Mouse (Mus musculus) liver, embryonic 13.5 days (tissue): Measurements from ENCODE around the gene Pemt. TPM values are rescaled to one million over a fixed set of nuclear protein-coding genes. Genes with fewer than 3 reads are reported as not detected.
A peak's percentile ranks its signal among the peaks of the same experiment; 100 is the strongest.

Source experiments
- ATAC-seq: fragments of 200-750 bp; cut with Nextera tagmentation; 2 replicates; pipeline ENCODE4 v1.8.0; 2017; ENCODE audit warnings: low read depth, mild to moderate bottlenecking, moderate number of reproducible peaks, moderate library complexity
- DNase-seq: peaks from one replicate; pipeline ENCODE4 v3.0.0; 2022
- H3K27ac ChIP-seq: fragments of 300-500 bp; sonication (generic); 2 replicates; pipeline ENCODE4 v1.5.1; 2015; ENCODE audit warnings: moderate library complexity, mild to moderate bottlenecking, inconsistent platforms
- H3K27me3 ChIP-seq: fragments of 300-500 bp; sonication (generic); 2 replicates; pipeline ENCODE4 v1.6.1; 2015; ENCODE audit warnings: mild to moderate bottlenecking, inconsistent platforms
- H3K36me3 ChIP-seq: fragments of 300-500 bp; sonication (generic); 2 replicates; pipeline ENCODE4 v1.6.1; 2015; ENCODE audit warnings: mild to moderate bottlenecking, inconsistent platforms
- H3K4me1 ChIP-seq: fragments of 300-500 bp; sonication (generic); replicated peaks from 2 replicates; pipeline ENCODE4 v1.6.1; 2015; ENCODE audit warnings: inconsistent platforms
- H3K4me2 ChIP-seq: fragments of 300-500 bp; sonication (generic); 2 replicates; pipeline ENCODE4 v1.6.1; 2015; ENCODE audit warnings: inconsistent platforms, mild to moderate bottlenecking, moderate library complexity
- H3K4me3 ChIP-seq: fragments of 300-500 bp; sonication (generic); replicated peaks from 2 replicates; pipeline ENCODE4 v1.5.1; 2015; ENCODE audit warnings: mild to moderate bottlenecking, inconsistent platforms
- H3K9ac ChIP-seq: fragments of 300-500 bp; sonication (generic); 2 replicates; pipeline ENCODE4 v1.6.1; 2015; ENCODE audit warnings: mild to moderate bottlenecking, inconsistent platforms
- H3K9me3 ChIP-seq: fragments of 300-500 bp; sonication (generic); replicated peaks from 2 replicates; pipeline ENCODE4 v1.6.1; 2016; ENCODE audit warnings: inconsistent platforms
- WGBS: fragments of 180-500 bp; shearing (Covaris S2); methylation state at CpG from one replicate; pipeline ENCODE4 v1.1.7; 2015; ENCODE audit not compliant: insufficient replicate concordance; 5-methylcytosine and 5-hydroxymethylcytosine counted together
- polyA plus RNA-seq: library from polyadenylated mRNA; unstranded; fragments of >200 nt; fragmentation: Nextera tagmentation; extraction: Ambion mirVana; gene quantifications from 2 replicates; pipeline ENCODE4 v1.2.1, GENCODE M21; 2015

The Pemt gene
- polyA plus RNA-seq, 1 experiment from 2014 or later = 7.7 TPM

DNA sequence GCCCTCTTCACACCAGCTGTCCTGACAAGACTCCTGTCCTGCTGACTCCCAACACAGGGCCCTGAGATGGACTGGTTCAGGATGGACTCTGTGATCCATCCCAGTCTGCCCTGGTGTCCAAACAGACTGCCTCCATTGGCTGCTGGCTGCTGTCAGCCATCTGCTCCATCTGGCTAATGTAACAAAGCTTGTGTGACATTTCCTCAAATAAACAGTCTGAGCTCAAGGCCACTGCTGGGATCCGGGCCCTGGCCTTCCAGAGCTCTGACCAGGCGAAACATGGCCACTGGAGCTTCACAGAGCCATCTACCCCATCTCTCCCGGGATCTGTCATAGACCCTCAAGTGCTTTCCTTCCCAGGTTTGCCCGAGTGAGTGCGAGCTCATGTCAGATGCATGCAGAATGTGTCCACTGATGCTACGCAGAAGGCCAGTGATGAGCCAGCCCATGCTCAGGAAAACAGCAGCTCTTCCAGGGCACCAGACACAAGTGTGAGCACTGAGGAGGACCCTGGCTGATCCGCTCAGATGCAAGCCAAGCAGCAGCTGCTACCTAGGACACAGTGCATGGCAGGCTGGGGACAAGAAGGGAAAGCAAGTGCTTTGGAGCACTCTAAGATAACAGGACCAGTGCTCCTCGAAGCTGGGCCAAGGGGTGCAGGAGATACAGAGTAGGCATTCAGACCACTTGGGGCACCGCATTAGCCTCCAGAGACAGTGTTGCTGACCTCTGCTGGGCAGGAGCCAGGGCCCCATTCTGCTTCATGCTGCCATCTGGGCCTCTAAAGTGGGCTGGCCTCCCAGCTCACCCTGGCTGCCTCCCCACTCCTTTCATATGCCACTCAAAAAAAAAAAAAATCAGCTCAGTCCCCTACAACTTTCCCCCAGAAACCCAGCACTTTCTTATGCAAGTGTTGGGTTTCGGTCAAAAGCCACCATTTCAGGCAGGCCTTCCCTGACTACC lies 18.1 kb downstream of the Pemt start:
- no peaks in the 10 kb centered on the region for H3K27me3 ChIP-seq
- H3K9ac ChIP-seq = no peak overlapping the region
- no peaks in the 10 kb centered on the region for H3K36me3 ChIP-seq
- H3K9me3 ChIP-seq = no peaks in the 10 kb centered on the region
- H3K4me3 ChIP-seq = no peak overlapping the region
- no peaks in the 10 kb centered on the region for H3K4me1 ChIP-seq
- no peak overlapping the region for H3K4me2 ChIP-seq
- ATAC-seq (no peak; the same call in 1 of the 2 replicates), DNase-seq (no peak)
- no peak overlapping the region for H3K27ac ChIP-seq
- WGBS = 62% methylated on average over 10 of the region's 10 CpGs

DNA sequence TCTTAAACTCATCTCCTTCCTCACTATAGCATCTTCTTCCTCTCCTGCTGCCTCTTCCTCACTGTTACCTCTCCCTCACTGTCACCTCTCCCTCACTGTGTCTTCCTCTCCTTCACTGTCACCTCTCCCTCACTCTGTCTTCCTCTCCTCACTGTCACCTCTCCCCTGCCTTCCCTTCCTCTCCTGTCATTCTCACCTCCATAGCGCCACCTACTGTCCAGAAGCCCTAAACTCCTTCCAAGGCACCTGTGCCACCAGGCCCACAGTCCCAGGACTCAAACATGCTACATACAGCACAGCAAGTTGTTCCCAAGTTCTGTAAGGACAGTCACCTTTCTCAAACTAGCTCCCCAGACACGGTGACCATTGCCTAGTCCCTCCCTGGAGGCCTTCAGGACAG lies 19.0 kb downstream of the Pemt start:
- Histone ChIP-seq H3K4me3 (no peak overlapping the region), H3K27ac (no peak overlapping the region), H3K9ac (no peak overlapping the region), H3K27me3 (no peaks in the 10 kb centered on the region), H3K4me2 (no peak overlapping the region), H3K36me3 (no peaks in the 10 kb centered on the region), H3K9me3 (no peaks in the 10 kb centered on the region), H3K4me1 (no peaks in the 10 kb centered on the region)
- peak; percentile 31; the same call in 1 of the 2 replicates for ATAC-seq
- peak; percentile 57 for DNase-seq
- 2% methylated on average over 2 of the region's 2 CpGs for WGBS

DNA sequence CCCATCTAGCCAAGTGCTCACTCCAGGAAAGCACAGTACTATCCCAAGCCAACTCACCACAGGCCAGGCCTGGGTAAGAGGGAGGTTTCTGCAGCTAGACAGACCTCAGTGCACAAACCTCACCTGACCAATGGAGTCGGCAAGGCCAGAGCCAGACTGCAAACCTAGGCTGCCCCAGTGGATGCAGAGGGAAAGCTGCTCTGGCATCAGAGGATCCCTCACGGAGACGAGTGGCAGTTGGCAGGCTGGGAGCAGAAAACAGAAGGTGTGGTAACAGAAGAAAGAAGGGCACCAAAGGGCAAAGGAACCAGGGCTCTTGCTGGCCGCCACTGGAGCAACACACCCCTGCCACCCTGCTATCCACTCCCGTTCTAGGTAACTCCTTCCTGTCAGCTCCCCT lies 20.1 kb downstream of the Pemt start:
- ATAC-seq = no peak
- WGBS = 65% methylated on average over 5 of the region's 5 CpGs

DNA sequence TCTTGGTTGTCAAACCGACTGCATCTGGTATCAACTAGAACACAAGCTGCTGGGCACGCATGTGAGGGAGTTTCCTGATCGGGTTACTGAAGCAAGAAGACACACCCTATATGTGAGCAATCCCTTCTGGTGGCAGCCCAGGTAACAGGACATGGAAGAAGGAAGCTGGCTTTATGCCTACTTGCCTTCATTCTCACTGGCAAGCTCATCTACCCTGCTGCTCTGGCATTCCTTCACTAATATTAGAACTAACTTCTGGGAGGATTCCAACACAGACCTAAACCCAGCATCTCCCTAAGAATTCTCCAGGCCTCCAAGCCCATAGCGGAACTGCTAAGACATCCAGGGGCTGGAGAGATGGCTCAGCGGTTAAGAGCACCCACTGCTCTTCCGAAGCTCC lies 25.1 kb downstream of the Pemt start:
- no peak overlapping the region for H3K4me2 ChIP-seq
- H3K27ac ChIP-seq = no peak overlapping the region
- H3K36me3 ChIP-seq = no peaks in the 10 kb centered on the region
- H3K4me3 ChIP-seq = no peak overlapping the region
- H3K27me3 ChIP-seq = no peaks in the 10 kb centered on the region
- ATAC-seq = no peak
- 71% methylated on average over 6 of the region's 6 CpGs for WGBS
- H3K9ac ChIP-seq = no peak overlapping the region
- no peaks in the 10 kb centered on the region for H3K9me3 ChIP-seq
- H3K4me1 ChIP-seq = no peaks in the 10 kb centered on the region
- no peak for DNase-seq

More for the DNA sequence above, 20.1 kb downstream of the Pemt start:
- H3K27me3 ChIP-seq = no peaks in the 10 kb centered on the region
- H3K36me3 ChIP-seq = no peaks in the 10 kb centered on the region
- no peaks in the 10 kb centered on the region for H3K9me3 ChIP-seq
- DNase-seq = no peak
- H3K27ac ChIP-seq = no peak overlapping the region
- H3K4me3 ChIP-seq = no peak overlapping the region
- H3K9ac ChIP-seq = no peak overlapping the region
- no peaks in the 10 kb centered on the region for H3K4me1 ChIP-seq
- no peak overlapping the region for H3K4me2 ChIP-seq

DNA sequence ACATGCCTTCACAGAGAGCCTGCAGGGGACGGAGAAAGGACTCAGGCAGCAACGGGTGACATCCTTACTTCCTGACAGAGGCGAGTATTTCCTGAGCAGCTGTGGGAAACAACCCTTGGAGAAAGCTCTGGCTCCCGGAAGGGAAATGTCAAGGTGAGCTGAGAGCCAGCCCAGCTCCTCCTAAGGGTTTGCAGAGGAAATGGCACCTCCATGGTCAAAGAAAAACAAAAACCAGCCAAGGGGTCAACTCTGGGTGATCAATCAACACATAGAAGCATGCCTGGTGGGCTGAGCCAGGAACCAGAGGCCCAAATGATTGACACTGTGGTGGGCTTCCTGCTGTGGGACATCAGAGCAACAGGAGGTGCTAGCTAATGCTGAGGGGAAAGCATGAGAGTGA lies 29.6 kb downstream of the Pemt start:
- Histone ChIP-seq H3K4me1 (no peaks in the 10 kb centered on the region), H3K9me3 (no peaks in the 10 kb centered on the region), H3K27ac (0 out of 2 replicates have a peak overlapping the region, but pooled peaks have one; percentile 26), H3K27me3 (no peaks in the 10 kb centered on the region), H3K36me3 (no peaks in the 10 kb centered on the region), H3K4me2 (no peak overlapping the region), H3K9ac (no peak overlapping the region), H3K4me3 (no peak overlapping the region)
- ATAC-seq (no peak), DNase-seq (no peak)
- 47% methylated on average over 4 of the region's 4 CpGs for WGBS

DNA sequence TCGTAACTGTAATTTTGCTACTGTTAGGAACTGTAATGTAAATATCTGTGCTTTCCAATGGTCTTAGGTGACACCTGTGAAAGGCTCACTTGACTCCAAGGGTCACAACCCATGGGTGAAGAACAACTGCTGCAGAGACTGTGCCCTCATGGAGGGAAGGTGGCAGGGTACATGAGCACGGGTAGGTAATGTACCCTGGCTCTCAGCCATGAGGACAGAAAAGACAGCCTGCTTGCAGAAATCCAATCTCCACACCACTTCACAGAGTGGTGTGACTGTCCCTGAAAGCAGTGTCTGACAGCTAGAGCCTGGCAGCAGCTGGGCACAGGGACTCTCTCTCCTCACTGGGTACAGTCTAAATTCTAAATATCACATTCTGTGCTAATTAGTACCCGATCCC lies 34.8 kb downstream of the Pemt start:
- H3K4me2 ChIP-seq = no peak overlapping the region

DNA sequence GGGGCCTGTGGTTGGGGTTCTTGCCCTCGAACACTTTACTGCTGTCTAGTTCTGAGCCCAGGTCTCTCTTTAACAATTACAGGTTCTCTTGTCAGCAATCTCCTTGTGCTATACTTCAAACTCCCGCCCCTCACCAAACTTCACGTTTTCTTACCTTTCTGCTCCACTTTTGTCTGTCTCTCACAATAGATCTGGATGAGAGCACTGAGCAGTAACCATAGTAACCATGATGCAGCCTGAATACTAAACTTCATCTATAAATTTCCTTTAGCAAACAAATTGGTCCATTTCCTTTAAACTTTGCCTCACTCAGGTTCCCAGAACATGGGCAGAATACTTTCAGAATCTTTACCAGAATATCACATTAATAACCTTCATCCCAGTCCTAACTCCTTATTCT lies 36.8 kb downstream of the Pemt start:
- H3K4me3 ChIP-seq = no peak overlapping the region
- DNase-seq = no peak
- H3K9me3 ChIP-seq = no peaks in the 10 kb centered on the region
- H3K9ac ChIP-seq = no peak overlapping the region
- no peak overlapping the region for H3K4me2 ChIP-seq
- WGBS = 59% methylated on average over 3 of the region's 3 CpGs
- no peak for ATAC-seq
- H3K4me1 ChIP-seq = no peaks in the 10 kb centered on the region
- no peaks in the 10 kb centered on the region for H3K36me3 ChIP-seq
- H3K27ac ChIP-seq = no peak overlapping the region
- H3K27me3 ChIP-seq = no peaks in the 10 kb centered on the region

More for the DNA sequence above, 34.8 kb downstream of the Pemt start:
- no peak overlapping the region for H3K27ac ChIP-seq
- H3K4me1 ChIP-seq = no peaks in the 10 kb centered on the region
- H3K4me3 ChIP-seq = no peak overlapping the region
- no peaks in the 10 kb centered on the region for H3K36me3 ChIP-seq
- ATAC-seq = no peak
- WGBS = 67% methylated on average over 3 of the region's 3 CpGs
- no peaks in the 10 kb centered on the region for H3K9me3 ChIP-seq
- H3K27me3 ChIP-seq = no peaks in the 10 kb centered on the region
- DNase-seq = no peak
- H3K9ac ChIP-seq = no peak overlapping the region

DNA sequence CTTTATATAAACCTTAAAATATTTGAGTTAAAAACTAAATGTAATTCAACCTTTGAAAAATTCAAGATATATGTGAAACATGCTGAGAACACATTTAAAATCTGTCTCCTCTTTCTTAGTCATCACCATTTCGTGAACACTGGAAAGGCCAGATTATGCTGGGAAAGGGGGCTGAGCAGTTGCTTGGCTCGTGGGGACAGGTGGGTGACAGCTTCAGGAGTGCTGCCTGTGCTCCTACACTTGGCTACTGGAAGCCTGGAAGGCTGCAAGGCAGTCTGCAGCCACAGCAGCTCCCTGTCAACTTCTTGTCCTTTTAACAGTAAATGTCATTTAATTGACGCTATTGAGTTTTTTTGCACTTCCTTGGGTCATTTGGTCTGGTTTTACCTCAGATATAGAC lies 40.4 kb downstream of the Pemt start:
- no peak for ATAC-seq
- H3K9me3 ChIP-seq = no peaks in the 10 kb centered on the region
- no peak overlapping the region for H3K27ac ChIP-seq
- H3K4me1 ChIP-seq = no peaks in the 10 kb centered on the region
- DNase-seq = no peak
- no peaks in the 10 kb centered on the region for H3K27me3 ChIP-seq
- 60% methylated on average over 3 of the region's 3 CpGs for WGBS
- no peak overlapping the region for H3K4me3 ChIP-seq
- H3K9ac ChIP-seq = no peak overlapping the region
- H3K36me3 ChIP-seq = no peaks in the 10 kb centered on the region
- no peak overlapping the region for H3K4me2 ChIP-seq

DNA sequence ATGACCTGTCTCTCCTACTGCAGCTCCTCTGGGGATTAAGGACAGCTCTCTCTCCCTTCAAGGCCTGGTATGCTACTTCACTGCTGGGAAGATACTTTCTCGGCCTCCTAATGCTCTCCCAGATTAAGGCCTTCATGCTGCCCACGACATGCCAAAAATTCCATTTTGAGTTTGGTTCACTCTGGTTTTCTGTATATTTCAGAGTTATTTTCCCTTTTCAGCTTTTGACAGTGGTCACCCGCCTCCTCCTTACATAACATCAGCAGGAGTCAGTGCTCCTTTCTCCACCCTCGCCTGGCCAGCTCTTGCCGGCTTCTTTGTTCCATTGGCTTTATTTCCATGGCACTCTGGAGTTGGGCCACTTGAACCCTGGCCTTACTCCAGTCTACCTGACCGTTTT lies 41.6 kb downstream of the Pemt start:
- no peak overlapping the region for H3K9ac ChIP-seq
- no peaks in the 10 kb centered on the region for H3K9me3 ChIP-seq
- no peak for ATAC-seq
- H3K27me3 ChIP-seq = no peaks in the 10 kb centered on the region
- no peak overlapping the region for H3K4me2 ChIP-seq
- no peak overlapping the region for H3K4me3 ChIP-seq
- DNase-seq = no peak
- 71% methylated on average over 6 of the region's 6 CpGs for WGBS
- H3K27ac ChIP-seq = no peak overlapping the region
- no peaks in the 10 kb centered on the region for H3K4me1 ChIP-seq
- no peaks in the 10 kb centered on the region for H3K36me3 ChIP-seq

DNA sequence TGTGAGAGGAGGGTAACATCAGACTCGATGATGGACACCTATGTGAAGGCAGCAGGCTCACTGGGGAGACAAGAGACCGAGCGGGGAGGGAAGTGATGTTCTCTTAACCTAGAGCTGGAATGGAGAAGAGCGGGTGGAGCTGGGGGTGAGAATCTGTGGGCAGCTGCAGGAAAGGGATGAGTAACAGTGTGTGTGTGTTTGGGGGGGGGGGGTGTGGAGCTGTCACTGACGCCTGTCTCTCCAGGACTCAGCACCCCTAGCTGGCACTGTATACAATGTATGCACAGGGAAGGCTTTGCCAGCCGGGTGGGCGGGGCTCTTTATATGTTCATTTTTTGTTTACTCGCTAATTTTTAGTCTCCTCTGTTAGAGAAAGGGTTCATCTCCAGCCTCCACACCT lies 42.5 kb downstream of the Pemt start:
- H3K27me3 ChIP-seq = no peaks in the 10 kb centered on the region
- no peak overlapping the region for H3K4me2 ChIP-seq
- H3K4me1 ChIP-seq = no peaks in the 10 kb centered on the region
- no peak overlapping the region for H3K9ac ChIP-seq
- H3K36me3 ChIP-seq = no peaks in the 10 kb centered on the region
- DNase-seq = no peak
- no peak for ATAC-seq
- WGBS = 69% methylated on average over 8 of the region's 8 CpGs
- no peaks in the 10 kb centered on the region for H3K9me3 ChIP-seq
- no peak overlapping the region for H3K4me3 ChIP-seq
- no peak overlapping the region for H3K27ac ChIP-seq

DNA sequence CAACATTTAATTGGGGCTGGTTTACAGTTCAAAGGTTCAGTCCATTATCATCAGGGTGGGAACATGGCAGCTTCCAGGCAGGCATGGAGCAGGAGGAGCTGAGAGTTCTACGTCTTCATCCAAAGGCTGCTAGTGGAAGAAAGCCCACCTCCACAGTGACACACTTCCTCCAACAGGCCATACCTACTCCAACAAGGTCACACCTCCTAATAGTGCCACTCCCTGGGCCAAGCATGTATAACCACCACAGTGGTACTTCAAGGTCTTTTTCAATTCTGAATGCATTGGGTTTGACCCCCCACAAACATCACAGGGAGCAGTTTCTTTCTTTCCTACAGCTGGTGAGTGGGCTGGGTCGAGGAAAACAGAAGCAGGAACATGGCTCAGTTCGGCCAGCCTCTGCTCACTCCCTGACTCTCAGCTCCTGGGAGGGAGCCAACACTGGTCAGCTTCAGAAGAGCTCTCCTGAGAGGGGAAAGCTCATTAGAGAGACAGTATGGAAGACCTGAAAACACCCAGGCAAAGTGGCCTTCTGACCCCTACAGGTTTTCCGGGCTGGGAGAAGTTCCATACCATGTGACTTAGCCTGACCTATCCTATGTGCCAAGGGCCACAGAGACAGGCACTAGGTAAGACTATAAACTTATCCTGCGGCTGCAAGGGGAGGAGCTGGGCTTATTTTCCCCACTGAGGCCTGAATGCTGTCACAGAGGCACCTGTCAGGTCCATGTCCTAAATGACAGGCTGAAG lies 44.9 kb downstream of the Pemt start:
- H3K9ac ChIP-seq = no peak overlapping the region
- 65% methylated on average over 5 of the region's 5 CpGs for WGBS
- H3K27me3 ChIP-seq = no peaks in the 10 kb centered on the region
- ATAC-seq (no peak), DNase-seq (no peak)
- no peak overlapping the region for H3K4me3 ChIP-seq
- no peaks in the 10 kb centered on the region for H3K9me3 ChIP-seq
- H3K4me1 ChIP-seq = no peaks in the 10 kb centered on the region
- no peaks in the 10 kb centered on the region for H3K36me3 ChIP-seq
- H3K4me2 ChIP-seq = no peak overlapping the region
- H3K27ac ChIP-seq = no peak overlapping the region
